Mouse (Mus musculus) stomach, postnatal 0 days (tissue): ENCODE data around the gene Nfasc. TPM values are rescaled to one million over a fixed set of nuclear protein-coding genes. Genes with fewer than 3 reads are reported as not detected.

Source experiments
- ATAC-seq: fragments of 200-750 bp; cut with Nextera tagmentation; 2 replicates; pipeline ENCODE4 v1.8.0; 2017; ENCODE audit not compliant: low FRiP score, low TSS enrichment
- DNase-seq: peaks from one replicate; pipeline ENCODE4 v3.0.0-alpha.2; 2016; ENCODE audit warnings: low spot score
- H3K27ac ChIP-seq: fragments of 300-500 bp; sonication (generic); replicated peaks from 2 replicates; pipeline ENCODE4 v1.5.1; 2014; ENCODE audit warnings: mild to moderate bottlenecking, control low read depth
- H3K27me3 ChIP-seq: fragments of 300-500 bp; sonication (generic); 2 replicates; pipeline ENCODE4 v1.6.1; 2014; ENCODE audit warnings: low read length; ENCODE audit not compliant: control insufficient read depth, insufficient read depth
- H3K36me3 ChIP-seq: fragments of 300-500 bp; sonication (generic); 2 replicates; pipeline ENCODE4 v1.6.1; 2014; ENCODE audit warnings: low read length, mixed read lengths; ENCODE audit not compliant: control insufficient read depth, insufficient read depth
- H3K4me1 ChIP-seq: fragments of 300-500 bp; sonication (generic); replicated peaks from 2 replicates; pipeline ENCODE4 v1.6.1; 2014; ENCODE audit warnings: antibody characterized with exemption; ENCODE audit not compliant: control insufficient read depth, insufficient read depth
- H3K4me2 ChIP-seq: fragments of 300-500 bp; sonication (generic); replicated peaks from 2 replicates; pipeline ENCODE4 v1.6.1; 2014; ENCODE audit warnings: low read depth, mild to moderate bottlenecking, control low read depth, moderate library complexity
- H3K4me3 ChIP-seq: fragments of 300-500 bp; sonication (generic); 2 replicates; pipeline ENCODE4 v1.5.1; 2014; ENCODE audit warnings: low read depth, low read length, control low read depth
- H3K9ac ChIP-seq: fragments of 300-500 bp; sonication (generic); 2 replicates; pipeline ENCODE4 v1.6.1; 2014; ENCODE audit warnings: mild to moderate bottlenecking, low read length, control low read depth, mixed read lengths
- H3K9me3 ChIP-seq: fragments of 300-500 bp; sonication (generic); 2 replicates; pipeline ENCODE4 v1.6.1; 2016; ENCODE audit warnings: low read length; ENCODE audit not compliant: control insufficient read depth
- CTCF ChIP-seq: IDR thresholded peaks from 2 replicates; pipeline ENCODE4 v1.5.1; 2016; ENCODE audit warnings: antibody characterized with exemption, low read depth, mild to moderate bottlenecking, moderate library complexity
- EP300 ChIP-seq: optimal IDR thresholded peaks from 2 replicates; pipeline ENCODE3; 2016; ENCODE audit warnings: antibody characterized with exemption
- WGBS: fragments of 180-500 bp; shearing (Covaris S2); extraction: QIAGEN DNeasy Blood & Tissue Kit; methylation state at CpG from one replicate; pipeline ENCODE4 v1.1.7; 2014; 5-methylcytosine and 5-hydroxymethylcytosine counted together
- polyA plus RNA-seq: library from polyadenylated mRNA; unstranded; fragments of >200 nt; fragmentation: Nextera tagmentation; extraction: Ambion mirVana; gene quantifications from 2 replicates; pipeline ENCODE4 v1.2.1, GENCODE M21; 2015

The Nfasc gene
- polyA plus RNA-seq, 1 experiment from 2014 or later = 0.74 TPM

DNA sequence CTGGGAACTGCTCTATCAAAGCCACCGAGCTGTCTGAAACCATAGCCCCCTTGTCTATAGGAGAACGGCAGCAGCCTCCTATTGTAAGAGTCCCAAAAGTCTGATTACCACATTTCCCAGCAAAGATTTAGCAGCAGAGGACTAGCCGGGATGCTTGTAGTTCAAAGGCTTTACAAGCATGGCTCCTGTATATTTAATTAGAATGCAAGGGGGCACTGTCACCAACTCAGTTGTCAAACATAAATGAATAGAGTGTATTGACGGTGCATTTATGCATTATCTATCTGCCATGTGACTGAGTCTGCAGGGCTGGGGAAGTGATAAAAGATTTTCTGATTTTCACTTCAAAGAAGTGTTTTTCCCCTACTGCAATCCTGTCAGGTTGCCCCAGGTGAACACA, 156.2 kb downstream of the Nfasc start:
- ATAC-seq (no peak), DNase-seq (no peak)
- no peak overlapping the region for H3K4me3 ChIP-seq
- H3K27ac ChIP-seq = no peak overlapping the region
- H3K9ac ChIP-seq = no peak overlapping the region
- TF ChIP-seq EP300 (no peak), CTCF (no peak)
- 0 out of 2 replicates have a peak, but pooled peaks cover 4% of the 10 kb centered on the region for H3K4me1 ChIP-seq
- H3K36me3 ChIP-seq = no peaks in the 10 kb centered on the region
- WGBS = 66% methylated on average over 4 of the region's 4 CpGs
- H3K27me3 ChIP-seq = no peaks in the 10 kb centered on the region
- no peaks in the 10 kb centered on the region for H3K9me3 ChIP-seq
- no peak overlapping the region for H3K4me2 ChIP-seq

DNA sequence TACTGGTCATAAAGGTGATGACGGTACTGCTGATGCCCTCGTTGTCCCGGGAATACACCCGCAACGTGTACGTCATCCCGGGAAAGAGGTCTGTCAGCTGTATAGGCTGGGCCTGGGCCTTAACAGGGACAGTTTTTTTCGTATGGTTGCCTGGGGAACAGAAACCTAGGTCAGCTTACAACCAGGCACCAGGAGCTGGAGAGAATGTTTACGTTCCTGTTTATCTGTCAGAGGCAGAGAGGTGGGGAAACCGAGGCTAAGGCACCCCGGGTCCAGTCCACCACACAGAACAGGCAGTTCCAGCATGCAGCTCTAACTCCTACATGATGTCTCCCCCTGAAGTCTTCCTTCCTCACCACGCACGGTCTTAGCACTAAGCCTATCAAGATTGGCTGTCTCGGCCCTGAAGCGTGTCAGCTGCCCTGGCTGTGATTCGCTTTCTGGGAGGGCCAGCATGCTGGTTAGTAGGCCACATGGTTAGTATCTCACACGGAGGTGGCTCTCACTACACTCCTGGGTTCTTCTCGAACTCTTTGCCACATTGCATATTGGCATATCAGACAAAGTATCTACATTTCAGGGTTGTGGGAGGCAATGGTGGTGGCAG, 158.5 kb downstream of the Nfasc start:
- no peak for ATAC-seq
- no peaks in the 10 kb centered on the region for H3K9me3 ChIP-seq
- no peak for DNase-seq
- H3K4me3 ChIP-seq = no peak overlapping the region
- no peaks in the 10 kb centered on the region for H3K27me3 ChIP-seq
- H3K9ac ChIP-seq = no peak overlapping the region
- H3K36me3 ChIP-seq = no peaks in the 10 kb centered on the region
- TF ChIP-seq EP300 (no peak), CTCF (no peak)
- H3K27ac ChIP-seq = no peak overlapping the region
- 0 out of 2 replicates have a peak, but pooled peaks cover 4% of the 10 kb centered on the region for H3K4me1 ChIP-seq
- 79% methylated on average over 18 of the region's 18 CpGs for WGBS
- H3K4me2 ChIP-seq = no peak overlapping the region

DNA sequence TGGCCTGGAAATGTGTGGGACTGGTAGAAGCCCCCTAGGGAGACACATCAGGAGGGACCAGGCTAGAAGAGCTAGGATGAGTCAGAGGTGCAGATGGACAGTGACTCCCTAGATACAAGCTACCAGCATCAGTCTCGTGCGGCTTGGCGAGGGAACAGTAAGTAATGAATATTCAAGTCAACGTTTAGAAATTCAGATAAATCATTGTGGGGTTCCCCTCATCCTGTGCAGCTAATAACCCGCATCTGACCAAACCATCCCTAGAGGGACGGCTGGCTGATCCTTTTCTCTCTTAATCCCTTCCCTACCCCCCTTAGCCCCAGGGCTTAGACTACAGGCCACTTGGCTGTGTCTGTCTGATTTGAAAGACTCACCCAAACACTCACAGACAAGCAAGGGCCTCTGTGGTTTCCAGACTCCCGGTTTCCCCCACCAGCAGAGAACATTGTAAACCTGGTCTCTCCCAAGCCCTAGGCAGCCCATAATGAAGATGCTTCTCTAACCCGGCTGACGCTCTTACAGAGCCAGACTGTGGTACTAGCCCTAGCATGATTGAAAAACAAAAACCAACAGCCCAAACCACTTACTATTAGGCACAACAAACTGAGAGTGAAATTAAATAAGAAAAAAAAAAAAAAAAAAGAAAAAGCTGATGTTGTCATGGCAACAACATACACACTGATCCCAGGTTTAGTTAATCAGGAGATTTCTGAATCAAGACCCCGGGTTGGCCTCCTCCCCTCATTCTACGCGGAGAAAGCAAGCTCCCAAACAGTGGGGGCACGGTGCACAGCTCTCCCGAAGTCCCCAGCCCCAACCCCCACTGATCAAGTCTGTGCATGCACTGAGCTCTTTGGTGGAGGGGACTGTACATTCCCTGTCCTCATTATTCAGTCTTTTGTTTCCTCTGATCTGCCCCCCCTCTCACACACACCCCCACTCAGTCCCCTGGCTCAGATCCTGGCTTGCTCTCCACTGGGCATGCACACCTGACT, 159.5 kb downstream of the Nfasc start:
- no peaks in the 10 kb centered on the region for H3K9me3 ChIP-seq
- ATAC-seq = no peak

DNA sequence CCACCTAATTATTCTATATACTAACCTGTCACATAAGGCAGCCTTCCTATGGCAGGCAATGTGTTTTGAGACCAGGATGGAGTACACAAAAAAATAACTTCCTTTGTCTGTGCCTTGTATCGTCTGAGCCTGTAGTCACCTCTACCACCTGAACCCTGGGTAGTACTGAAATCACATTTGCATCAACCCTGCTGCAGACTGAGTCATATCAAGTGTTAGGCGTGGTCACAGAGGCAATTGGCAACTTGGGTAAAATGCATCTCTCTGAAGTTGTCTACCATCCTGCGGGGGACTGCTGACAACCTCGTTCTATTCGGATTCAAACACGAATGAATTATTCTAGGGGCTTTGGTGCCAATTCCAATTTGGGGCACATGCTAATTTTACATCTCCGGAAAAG, 161.5 kb downstream of the Nfasc start:
- H3K36me3 ChIP-seq = no peaks in the 10 kb centered on the region
- no peak overlapping the region for H3K27ac ChIP-seq
- 85% methylated on average over 7 of the region's 7 CpGs for WGBS
- H3K9ac ChIP-seq = no peak overlapping the region
- H3K4me2 ChIP-seq = no peak overlapping the region
- TF ChIP-seq CTCF = no peak
- no peak for TF ChIP-seq EP300
- H3K4me1 ChIP-seq = no peaks in the 10 kb centered on the region
- no peak for ATAC-seq
- DNase-seq = no peak
- H3K4me3 ChIP-seq = no peak overlapping the region
- no peaks in the 10 kb centered on the region for H3K9me3 ChIP-seq
- no peaks in the 10 kb centered on the region for H3K27me3 ChIP-seq

More for the DNA sequence above, 159.5 kb downstream of the Nfasc start:
- Histone ChIP-seq H3K36me3 (no peaks in the 10 kb centered on the region), H3K9ac (no peak overlapping the region), H3K4me1 (0 out of 2 replicates have a peak, but pooled peaks cover 4% of the 10 kb centered on the region), H3K27me3 (no peaks in the 10 kb centered on the region), H3K4me2 (no peak overlapping the region), H3K27ac (no peak overlapping the region), H3K4me3 (no peak overlapping the region)
- 39% methylated on average over 14 of the region's 14 CpGs for WGBS
- DNase-seq = no peak
- TF ChIP-seq EP300 (no peak), CTCF (no peak)

DNA sequence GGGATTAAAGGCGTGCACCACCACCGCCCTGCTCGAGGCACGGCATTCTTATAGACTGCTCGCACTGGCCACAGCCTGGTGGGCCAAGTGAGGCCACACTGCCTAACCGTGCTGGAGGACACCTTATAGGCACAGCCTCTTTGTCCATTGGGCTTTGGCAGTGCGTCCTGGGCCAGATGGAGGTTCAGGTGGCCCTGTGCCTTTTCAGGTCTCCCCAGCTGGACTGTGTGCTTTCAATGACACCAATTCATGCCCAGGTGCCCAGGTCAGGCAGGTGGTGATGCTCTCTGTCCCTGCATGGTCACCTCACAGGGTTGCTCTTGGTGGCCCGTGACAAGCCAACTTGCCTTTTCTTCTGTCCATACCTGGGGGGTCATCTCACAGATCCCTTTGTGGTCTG, 164.8 kb downstream of the Nfasc start:
- no peak for TF ChIP-seq EP300
- no peak for TF ChIP-seq CTCF
- WGBS = 91% methylated on average over 8 of the region's 8 CpGs

DNA sequence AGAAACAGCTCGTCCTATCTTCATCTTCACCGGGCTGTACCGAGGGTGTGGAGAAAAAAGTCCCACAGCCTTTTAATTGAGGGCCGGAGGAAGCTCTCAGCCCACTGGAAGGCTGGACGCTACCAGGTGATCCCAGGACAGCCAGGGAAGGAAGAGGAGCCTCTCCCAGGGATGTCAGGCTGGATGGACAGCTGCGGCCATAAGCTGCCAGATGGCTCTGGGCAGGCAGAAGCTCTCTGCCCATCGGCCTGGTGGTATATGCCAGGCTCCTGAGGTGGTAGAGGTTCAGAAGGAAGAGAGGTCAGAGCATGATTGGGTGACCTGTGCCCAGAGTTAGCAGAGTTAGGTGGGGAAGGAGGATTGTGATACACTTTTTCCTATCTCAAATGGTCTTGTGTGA, 168.7 kb downstream of the Nfasc start:
- Histone ChIP-seq H3K4me1 (no peaks in the 10 kb centered on the region), H3K4me2 (no peak overlapping the region), H3K36me3 (no peaks in the 10 kb centered on the region), H3K9me3 (no peaks in the 10 kb centered on the region), H3K27ac (no peak overlapping the region), H3K9ac (no peak overlapping the region), H3K27me3 (no peaks in the 10 kb centered on the region), H3K4me3 (no peak overlapping the region)
- no peak for TF ChIP-seq CTCF
- no peak for TF ChIP-seq EP300
- DNase-seq = no peak
- ATAC-seq = no peak
- whole genome bisulfite sequencing = 88% methylated on average over 7 of the region's 7 CpGs

More for the DNA sequence above, 164.8 kb downstream of the Nfasc start:
- H3K4me3 ChIP-seq = no peak overlapping the region
- DNase-seq (no peak), ATAC-seq (no peak)
- no peaks in the 10 kb centered on the region for H3K36me3 ChIP-seq
- H3K4me1 ChIP-seq = no peaks in the 10 kb centered on the region
- H3K27ac ChIP-seq = no peak overlapping the region
- no peak overlapping the region for H3K9ac ChIP-seq
- H3K9me3 ChIP-seq = no peaks in the 10 kb centered on the region
- H3K27me3 ChIP-seq = no peaks in the 10 kb centered on the region
- no peak overlapping the region for H3K4me2 ChIP-seq
